Mouse (Mus musculus) ES-E14 (cell line): ENCODE data around the gene Rmdn2. TPM values are rescaled to one million over a fixed set of nuclear protein-coding genes. Genes with fewer than 3 reads are reported as not detected.

Source experiments
- DNase-seq: peaks from one replicate; pipeline ENCODE4 v3.0.0-alpha.2; 2013; ENCODE audit warnings: low read depth, low spot score
- H3K27ac ChIP-seq: 2 replicates; pipeline ENCODE4 v1.5.1; 2012; ENCODE audit warnings: low read depth, mild to moderate bottlenecking, low read length, moderate library complexity, mixed read lengths; ENCODE audit not compliant: poor library complexity, insufficient read depth, severe bottlenecking
- H3K36me3 ChIP-seq: 2 replicates; pipeline ENCODE4 v1.6.1; 2012; ENCODE audit warnings: mild to moderate bottlenecking, low read length, moderate library complexity, mixed read lengths; ENCODE audit not compliant: control insufficient read depth, poor library complexity, insufficient read depth, severe bottlenecking
- H3K4me1 ChIP-seq, 2 experiments: fragments of 150-350 bp in 1 of 2; sonication (generic) in 1 of 2; 2 replicates each; pipeline ENCODE4 v1.6.1; 2012; ENCODE audit warnings: low read length in 2 of 2, mild to moderate bottlenecking in 1 of 2, mixed read lengths in 1 of 2; ENCODE audit not compliant: control insufficient read depth in 2 of 2, insufficient read depth in 2 of 2, poor library complexity in 1 of 2
- H3K4me3 ChIP-seq, 2 experiments: fragments of 150-350 bp in 1 of 2; sonication (generic) in 1 of 2; 2 replicates each; pipeline ENCODE4 v1.5.1; 2012; ENCODE audit warnings: low read length in 2 of 2, low read depth in 1 of 2, mild to moderate bottlenecking in 1 of 2, mixed read lengths in 1 of 2; ENCODE audit not compliant: insufficient read depth in 1 of 2, poor library complexity in 1 of 2, severe bottlenecking in 1 of 2
- H3K9ac ChIP-seq: 2 replicates; pipeline ENCODE4 v1.6.1; 2012; ENCODE audit warnings: low read depth, mild to moderate bottlenecking, low read length, mixed read lengths; ENCODE audit not compliant: poor library complexity, insufficient read depth, severe bottlenecking
- H3K9me3 ChIP-seq: fragments of 150-350 bp; sonication (generic); 2 replicates; pipeline ENCODE4 v1.6.1; 2012; ENCODE audit warnings: low read depth, mild to moderate bottlenecking, low read length; ENCODE audit not compliant: control insufficient read depth, insufficient read depth
- CHD2 ChIP-seq: IDR thresholded peaks from 2 replicates; pipeline ENCODE4 v1.6.1; 2014; ENCODE audit warnings: mild to moderate bottlenecking, low read depth, low read length, inconsistent platforms
- HCFC1 ChIP-seq: IDR thresholded peaks from 2 replicates; pipeline ENCODE4 v1.6.1; 2012; ENCODE audit warnings: low read length, inconsistent platforms, borderline replicate concordance; ENCODE audit not compliant: insufficient read depth
- MAFK ChIP-seq: IDR thresholded peaks from 2 replicates; pipeline ENCODE4 v1.6.1; 2014; ENCODE audit warnings: mild to moderate bottlenecking, low read depth, low read length, inconsistent platforms; ENCODE audit not compliant: insufficient read depth
- ZC3H11A ChIP-seq: IDR thresholded peaks from 2 replicates; pipeline ENCODE4 v1.6.1; 2012; ENCODE audit warnings: low read depth, mild to moderate bottlenecking, inconsistent platforms, low read length, borderline replicate concordance
- ZNF384 ChIP-seq: IDR thresholded peaks from 2 replicates; pipeline ENCODE4 v1.6.1; 2012; ENCODE audit warnings: low read depth, low read length, inconsistent platforms
- in situ Hi-C, 2 experiments: fragments of 600-800 bp; cut with MboI; formaldehyde crosslinking; loops; one replicate each; pipeline ENCODE4 v1.15.1; 2025; ENCODE audit warnings: low sequenced_read_pairs in 2 of 2, inconsistent platforms in 1 of 2; ENCODE audit not compliant: unreplicated experiment in 2 of 2
- total RNA-seq: library from RNA; depleted of rRNA; stranded (reverse); fragments of 300-350 nt; gene quantifications from 2 replicates; pipeline ENCODE4 v1.2.3, GENCODE M21; 2012

The Rmdn2 gene
- total RNA-seq, 1 experiment: 11.3 TPM

DNA sequence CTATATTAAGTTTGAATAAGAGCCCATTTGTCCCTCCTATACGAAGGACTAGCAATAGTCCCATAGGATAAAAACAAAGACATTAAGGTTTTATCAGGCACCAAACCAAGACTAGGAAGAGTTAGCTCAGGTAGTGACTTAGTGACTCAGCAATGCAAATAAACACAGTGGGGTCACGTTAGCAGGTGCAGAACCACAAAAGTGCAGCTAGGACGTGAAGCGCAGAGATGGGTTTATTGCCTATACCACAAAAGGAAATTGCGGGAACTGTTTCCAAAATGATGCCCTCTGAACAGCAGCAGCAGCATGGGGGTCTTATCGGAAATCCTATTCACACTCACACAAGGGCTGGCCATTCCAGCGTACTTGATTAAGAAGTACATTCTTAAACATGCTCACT, 8.2 kb upstream of the Rmdn2 start:
- H3K27ac ChIP-seq: no peak overlapping the region
- DNase-seq: no peak
- TF ChIP-seq CHD2 (no peak), MAFK (no peak), ZNF384 (no peak), ZC3H11A (no peak), HCFC1 (no peak)
- H3K36me3 ChIP-seq: no peaks in the 10 kb centered on the region
- no peaks in the 10 kb centered on the region for H3K9me3 ChIP-seq
- H3K9ac ChIP-seq: no peak overlapping the region
- in situ Hi-C loops: no loop called here
- no peaks in the 10 kb centered on the region for H3K4me1 ChIP-seq
- H3K4me3 ChIP-seq: no peak overlapping the region

DNA sequence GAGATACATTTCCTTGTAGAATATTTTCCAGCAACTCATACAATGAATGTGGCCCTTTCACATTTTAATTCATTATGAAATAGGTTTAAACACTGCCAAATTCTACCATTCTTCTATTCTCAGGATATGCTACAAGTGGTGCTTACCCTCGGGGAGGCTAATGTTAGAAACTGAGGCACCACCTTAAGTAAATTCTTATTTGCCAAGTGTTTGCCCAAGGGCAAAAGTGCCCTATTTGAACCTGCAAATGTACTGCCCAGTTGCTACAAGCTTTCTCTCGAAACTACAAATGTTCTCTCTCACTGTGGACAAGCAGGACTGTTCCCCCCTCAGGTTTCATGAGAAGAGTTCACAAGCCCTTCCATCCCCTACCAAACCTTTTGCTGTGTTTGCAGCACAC, 5.9 kb upstream of the Rmdn2 start:
- Histone ChIP-seq H3K36me3 (no peaks in the 10 kb centered on the region), H3K4me1 (no peaks in the 10 kb centered on the region), H3K9me3 (no peaks in the 10 kb centered on the region), H3K27ac (no peak overlapping the region), H3K9ac (no peak overlapping the region), H3K4me3 (no peak overlapping the region)
- no peak for TF ChIP-seq CHD2
- no peak for TF ChIP-seq ZNF384
- no peak for TF ChIP-seq ZC3H11A
- TF ChIP-seq MAFK: no peak
- TF ChIP-seq HCFC1: no peak
- in situ Hi-C loops: no loop called here
- DNase-seq: no peak

- Histone ChIP-seq H3K9me3 (no peaks in the 10 kb centered on the region), H3K27ac (no peak overlapping the region), H3K4me3 (no peak overlapping the region), H3K4me1 (no peaks in the 10 kb centered on the region), H3K36me3 (no peaks in the 10 kb centered on the region), H3K9ac (no peak overlapping the region)
- DNase-seq: no peak
- in situ Hi-C loops: no loop called here
- TF ChIP-seq ZC3H11A: no peak
- TF ChIP-seq CHD2: no peak
- TF ChIP-seq HCFC1: no peak
- TF ChIP-seq MAFK: no peak
- TF ChIP-seq ZNF384: no peak
Measured at GRCm38 (mm10) chr17:79609697-79610096, 2.0 kb upstream of the Rmdn2 start.

DNA sequence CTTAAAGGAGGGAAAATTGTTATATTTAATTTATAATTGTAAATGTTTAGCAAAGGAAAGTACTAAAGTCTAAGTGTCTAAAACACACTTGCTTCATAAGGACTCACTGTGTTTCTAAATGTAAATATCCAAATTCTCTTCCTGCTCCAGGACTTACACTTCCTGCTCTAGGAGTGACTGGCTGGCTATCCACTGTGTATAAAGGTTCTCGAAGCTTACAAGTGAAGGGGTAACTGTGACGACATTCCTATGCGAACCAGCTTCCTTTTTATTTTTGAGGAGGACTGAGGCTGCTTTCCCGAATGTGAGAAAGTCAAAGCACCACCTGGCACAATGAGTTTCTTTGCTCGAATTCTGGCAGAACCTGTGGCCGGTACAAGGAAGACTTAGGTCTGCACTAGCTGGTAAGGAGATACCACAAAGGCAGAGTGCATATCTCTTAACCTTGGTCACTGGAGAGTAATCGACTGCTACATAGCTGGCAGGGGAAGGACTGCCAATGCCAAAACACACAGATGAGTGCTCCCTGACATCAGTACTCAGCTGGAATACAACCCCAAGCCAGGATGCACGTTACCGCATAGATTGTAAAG, 1.4 kb upstream of the Rmdn2 start:
- no peak for DNase-seq
- H3K36me3 ChIP-seq: no peaks in the 10 kb centered on the region
- in situ Hi-C loops: no loop called here

More for the DNA sequence above, 1.4 kb upstream of the Rmdn2 start:
- H3K4me3 ChIP-seq: no peak overlapping the region
- H3K9me3 ChIP-seq: no peaks in the 10 kb centered on the region
- H3K9ac ChIP-seq: no peak overlapping the region
- H3K27ac ChIP-seq: no peak overlapping the region
- no peak for TF ChIP-seq ZC3H11A
- no peak for TF ChIP-seq CHD2
- TF ChIP-seq ZNF384: no peak
- TF ChIP-seq MAFK: no peak
- no peak for TF ChIP-seq HCFC1
- H3K4me1 ChIP-seq: no peaks in the 10 kb centered on the region
